Mouse (Mus musculus) intestine, embryonic 16.5 days (tissue): ENCODE measurements around the gene Cpa4. TPM values are rescaled to one million over a fixed set of nuclear protein-coding genes. Genes with fewer than 3 reads are reported as not detected.

Experiments
- ATAC-seq: fragments of 200-750 bp; cut with Nextera tagmentation; 2 replicates; pipeline ENCODE4 v1.8.0; 2017; ENCODE audit warnings: moderate TSS enrichment, moderate library complexity
- H3K27ac ChIP-seq: fragments of 300-500 bp; sonication (generic); 2 replicates; pipeline ENCODE4 v1.5.1; 2014; ENCODE audit warnings: mild to moderate bottlenecking, low read length
- H3K27me3 ChIP-seq: fragments of 300-500 bp; sonication (generic); replicated peaks from 2 replicates; pipeline ENCODE4 v1.6.1; 2014; ENCODE audit warnings: low read length, control low read depth, mixed read lengths; ENCODE audit not compliant: control insufficient read depth, insufficient read depth
- H3K36me3 ChIP-seq: fragments of 300-500 bp; sonication (generic); 2 replicates; pipeline ENCODE4 v1.6.1; 2014; ENCODE audit warnings: low read length, control low read depth; ENCODE audit not compliant: control insufficient read depth, insufficient read depth
- H3K4me1 ChIP-seq: fragments of 300-500 bp; sonication (generic); 2 replicates; pipeline ENCODE4 v1.6.1; 2014; ENCODE audit warnings: low read length, control low read depth, mixed read lengths; ENCODE audit not compliant: control insufficient read depth, insufficient read depth
- H3K4me2 ChIP-seq: fragments of 300-500 bp; sonication (generic); 2 replicates; pipeline ENCODE4 v1.6.1; 2014; ENCODE audit warnings: low read depth, low read length, control low read depth
- H3K4me3 ChIP-seq: fragments of 300-500 bp; sonication (generic); 2 replicates; pipeline ENCODE4 v1.5.1; 2014; ENCODE audit warnings: mild to moderate bottlenecking, low read length
- H3K9ac ChIP-seq: fragments of 300-500 bp; sonication (generic); 2 replicates; pipeline ENCODE4 v1.6.1; 2014; ENCODE audit warnings: low read depth, low read length
- H3K9me3 ChIP-seq: fragments of 300-500 bp; sonication (generic); 2 replicates; pipeline ENCODE4 v1.6.1; 2016; ENCODE audit warnings: low read length, control low read depth; ENCODE audit not compliant: control insufficient read depth
- WGBS: fragments of 180-500 bp; shearing (Covaris S2); extraction: QIAGEN DNeasy Blood & Tissue Kit; methylation state at CpG from one replicate; pipeline ENCODE4 v1.1.7; 2014; 5-methylcytosine and 5-hydroxymethylcytosine counted together
- polyA plus RNA-seq: library from polyadenylated mRNA; unstranded; fragments of >200 nt; fragmentation: Nextera tagmentation; extraction: Ambion mirVana; gene quantifications from 2 replicates; pipeline ENCODE4 v1.2.1, GENCODE M21; 2015

Cpa4 gene
- polyA plus RNA-seq, 1 experiment from 2014 or later: 0.39 TPM

GRCm38 (mm10) chr6:30562132-30562531 is 6.0 kb upstream of the Cpa4 start:
- H3K4me3 ChIP-seq: no peak overlapping the region
- no peaks in the 10 kb centered on the region for H3K36me3 ChIP-seq
- H3K9me3 ChIP-seq: no peaks in the 10 kb centered on the region
- 83% methylated on average over 4 of the region's 4 CpGs for WGBS
- no peak overlapping the region for H3K9ac ChIP-seq
- no peak overlapping the region for H3K4me2 ChIP-seq
- ATAC-seq: no peak
- no peak overlapping the region for H3K27ac ChIP-seq
- H3K27me3 ChIP-seq: no peaks in the 10 kb centered on the region
- no peaks in the 10 kb centered on the region for H3K4me1 ChIP-seq

GRCm38 (mm10) chr6:30563575-30563974 is 4.6 kb upstream of the Cpa4 start:
- H3K36me3 ChIP-seq: no peaks in the 10 kb centered on the region
- WGBS: 54% methylated on average over 6 of the region's 6 CpGs
- ATAC-seq: peak; percentile 72
- H3K4me2 ChIP-seq: no peak overlapping the region
- H3K9ac ChIP-seq: no peak overlapping the region
- no peaks in the 10 kb centered on the region for H3K9me3 ChIP-seq
- no peaks in the 10 kb centered on the region for H3K27me3 ChIP-seq
- no peak overlapping the region for H3K4me3 ChIP-seq
- H3K4me1 ChIP-seq: no peaks in the 10 kb centered on the region
- H3K27ac ChIP-seq: no peak overlapping the region

DNA sequence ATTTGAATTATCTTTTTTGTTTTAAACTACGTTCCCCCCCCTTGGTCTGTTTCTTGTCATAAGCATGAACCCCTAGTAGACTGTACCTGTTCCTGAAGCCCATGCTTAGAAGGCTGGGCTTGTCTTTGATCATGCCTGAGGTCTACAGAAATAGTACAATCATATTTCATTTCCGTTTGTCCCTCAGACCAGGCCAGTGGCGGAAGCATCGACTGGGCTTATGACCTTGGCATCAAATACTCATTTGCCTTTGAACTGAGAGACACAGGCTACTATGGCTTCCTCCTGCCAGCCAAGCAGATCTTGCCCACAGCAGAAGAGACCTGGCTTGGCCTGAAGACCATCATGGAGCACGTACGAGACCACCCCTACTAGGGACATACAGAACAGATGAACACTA is 4.1 kb upstream of the Cpa4 start:
- 86% methylated on average over 6 of the region's 6 CpGs for WGBS
- no peak for ATAC-seq
- Histone ChIP-seq H3K27ac (no peak overlapping the region), H3K4me3 (no peak overlapping the region), H3K36me3 (no peaks in the 10 kb centered on the region), H3K4me2 (no peak overlapping the region), H3K9me3 (no peaks in the 10 kb centered on the region), H3K27me3 (no peaks in the 10 kb centered on the region), H3K4me1 (no peaks in the 10 kb centered on the region), H3K9ac (no peak overlapping the region)

DNA sequence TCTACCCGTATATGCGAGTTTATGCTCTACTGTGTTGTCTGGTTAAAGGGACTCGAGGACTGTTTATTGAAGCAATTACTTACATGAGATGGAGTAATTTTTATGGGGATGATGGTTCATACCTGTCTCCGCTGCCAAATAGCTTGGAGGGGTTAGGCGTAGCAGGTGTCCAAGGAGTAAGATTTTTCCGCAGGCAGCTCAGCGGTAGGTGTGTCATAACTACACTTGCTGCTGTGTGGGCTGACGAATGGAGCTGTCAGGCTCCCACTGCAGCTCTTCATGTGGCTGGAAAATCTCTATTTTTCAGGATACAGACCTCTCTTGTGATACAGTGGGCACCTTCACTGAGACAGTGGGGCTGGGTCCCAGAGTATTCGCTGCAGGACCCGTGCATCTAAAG is 1.2 kb downstream of the Cpa4 start:
- H3K27me3 ChIP-seq: no peaks in the 10 kb centered on the region
- no peak overlapping the region for H3K9ac ChIP-seq
- no peaks in the 10 kb centered on the region for H3K9me3 ChIP-seq
- no peak overlapping the region for H3K4me3 ChIP-seq
- peaks cover 2% of the 10 kb centered on the region; the same call in 1 of the 2 replicates for H3K4me1 ChIP-seq
- no peak for ATAC-seq
- H3K27ac ChIP-seq: no peak overlapping the region
- WGBS: 74% methylated on average over 10 of the region's 10 CpGs
- no peak overlapping the region for H3K4me2 ChIP-seq
- H3K36me3 ChIP-seq: no peaks in the 10 kb centered on the region

- Histone ChIP-seq H3K4me1 (peaks cover 2% of the 10 kb centered on the region; the same call in 1 of the 2 replicates), H3K9ac (no peak overlapping the region), H3K4me3 (no peak overlapping the region), H3K27ac (no peak overlapping the region), H3K4me2 (no peak overlapping the region), H3K36me3 (no peaks in the 10 kb centered on the region), H3K27me3 (no peaks in the 10 kb centered on the region), H3K9me3 (no peaks in the 10 kb centered on the region)
- 83% methylated on average over 5 of the region's 5 CpGs for WGBS
- ATAC-seq: no peak
Observed at GRCm38 (mm10) chr6:30570012-30570411, 1.8 kb downstream of the Cpa4 start.

DNA sequence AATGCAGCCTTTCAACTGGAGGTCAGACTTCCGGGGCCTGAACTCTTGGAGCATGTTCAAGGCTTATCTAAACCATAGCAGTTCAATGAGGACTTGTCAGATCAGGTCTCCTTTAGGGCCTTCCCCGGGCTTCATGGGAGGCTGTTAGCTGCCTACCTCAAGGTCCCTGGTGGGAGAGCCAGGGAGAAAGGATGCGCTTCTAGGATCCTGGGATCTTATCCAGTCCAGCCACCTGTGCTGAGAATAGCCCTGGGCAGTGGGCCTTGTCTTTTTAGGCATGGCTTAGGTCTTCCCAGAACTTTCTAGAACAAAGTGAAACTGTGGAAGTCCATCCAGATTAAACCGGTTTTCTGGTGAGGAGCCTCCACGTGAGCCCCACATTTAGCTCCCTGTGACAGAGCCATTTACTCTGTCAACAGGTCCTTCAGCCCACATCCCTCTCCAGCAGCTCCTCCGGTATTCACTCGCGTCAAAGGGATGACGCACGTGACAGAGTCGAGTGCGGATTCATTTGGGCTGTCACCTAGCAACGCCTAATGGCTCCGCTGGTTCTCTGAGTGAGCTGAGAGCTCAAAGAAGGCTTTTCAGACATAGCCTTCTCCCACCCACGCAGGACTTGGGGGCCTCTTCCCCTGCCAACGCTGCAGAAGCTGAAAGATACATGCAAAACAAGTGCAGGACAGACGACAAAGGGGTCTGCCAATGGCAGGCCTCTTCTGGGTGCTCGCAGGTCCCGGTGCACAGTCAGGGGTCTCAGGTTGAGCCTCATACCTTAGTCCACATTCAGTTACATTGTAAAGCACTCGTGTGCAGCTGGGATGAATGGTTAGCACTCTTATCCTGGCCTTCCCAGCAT is 4.5 kb downstream of the Cpa4 start:
- Histone ChIP-seq H3K9me3 (no peaks in the 10 kb centered on the region), H3K27ac (peak overlapping the region; percentile 54), H3K4me1 (peaks cover 8% of the 10 kb centered on the region; the same call in 1 of the 2 replicates), H3K36me3 (no peaks in the 10 kb centered on the region), H3K9ac (0 out of 2 replicates have a peak overlapping the region, but pooled peaks have one; percentile 2), H3K27me3 (no peaks in the 10 kb centered on the region), H3K4me2 (no peak overlapping the region), H3K4me3 (no peak overlapping the region)
- no peak for ATAC-seq
- WGBS: 55% methylated on average over 20 of the region's 20 CpGs

GRCm38 (mm10) chr6:30573380-30573779 is 5.2 kb downstream of the Cpa4 start:
- ATAC-seq: no peak; the same call in 1 of the 2 replicates
- Histone ChIP-seq H3K4me2 (no peak overlapping the region), H3K27ac (peak overlapping the region; percentile 54), H3K27me3 (no peaks in the 10 kb centered on the region), H3K9me3 (no peaks in the 10 kb centered on the region), H3K4me1 (peaks cover 12% of the 10 kb centered on the region; the same call in 1 of the 2 replicates), H3K4me3 (no peak overlapping the region), H3K36me3 (no peaks in the 10 kb centered on the region), H3K9ac (no peak overlapping the region)
- 59% methylated on average over 5 of the region's 5 CpGs for WGBS

- no peak overlapping the region for H3K4me2 ChIP-seq
- peaks cover 12% of the 10 kb centered on the region; the same call in 1 of the 2 replicates for H3K4me1 ChIP-seq
- no peak overlapping the region for H3K9ac ChIP-seq
- ATAC-seq: no peak
- H3K4me3 ChIP-seq: no peak overlapping the region
- no peak overlapping the region; the same call in 1 of the 2 replicates for H3K27ac ChIP-seq
- H3K27me3 ChIP-seq: no peaks in the 10 kb centered on the region
- WGBS: 88% methylated on average over 1 of the region's 1 CpGs
- H3K9me3 ChIP-seq: no peaks in the 10 kb centered on the region
- no peaks in the 10 kb centered on the region for H3K36me3 ChIP-seq
Observed at GRCm38 (mm10) chr6:30574945-30575344, 6.8 kb downstream of the Cpa4 start.

DNA sequence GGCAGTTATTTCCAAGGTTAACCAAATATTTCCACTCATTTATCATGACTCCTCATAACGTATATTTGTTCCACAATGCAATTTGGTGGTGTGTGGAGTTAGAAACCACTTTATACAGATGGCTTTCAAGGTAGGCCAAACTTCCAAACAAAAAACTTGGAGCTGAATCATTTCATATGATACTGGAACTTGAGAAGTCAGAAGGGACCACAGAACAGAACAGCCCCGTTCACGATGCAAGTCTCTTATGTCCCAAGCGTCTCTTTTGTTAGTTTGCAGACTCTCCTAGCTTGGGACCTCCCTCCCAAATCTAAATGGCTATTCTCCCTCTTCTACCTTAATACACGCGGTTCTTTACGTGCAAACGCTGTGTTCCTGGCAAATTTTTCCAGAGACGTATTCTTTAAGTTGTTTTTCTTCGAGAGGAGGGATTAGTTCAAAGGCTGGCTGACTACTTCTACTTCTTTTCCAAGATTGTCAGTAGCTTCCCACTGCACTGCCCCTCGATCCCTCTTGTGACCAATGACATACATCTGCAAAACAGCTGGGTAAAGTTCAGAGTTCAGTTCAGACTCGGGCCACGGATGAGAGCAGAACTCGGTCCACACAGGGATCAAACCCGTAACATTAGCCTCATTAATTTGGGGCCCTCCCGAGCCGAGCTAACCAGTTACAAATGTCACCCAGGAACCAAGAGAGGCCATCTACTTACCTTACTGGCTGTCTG is 8.5 kb downstream of the Cpa4 start:
- Histone ChIP-seq H3K27me3 (no peaks in the 10 kb centered on the region), H3K9ac (no peak overlapping the region), H3K9me3 (no peaks in the 10 kb centered on the region), H3K4me2 (no peak overlapping the region), H3K36me3 (no peaks in the 10 kb centered on the region), H3K4me1 (peaks cover 12% of the 10 kb centered on the region; the same call in 1 of the 2 replicates), H3K4me3 (no peak overlapping the region), H3K27ac (peak overlapping the region; percentile 2; the same call in 1 of the 2 replicates)
- ATAC-seq: no peak
- WGBS: 64% methylated on average over 17 of the region's 17 CpGs
